Mouse (Mus musculus) ZHBTc4 (cell line): ENCODE data around the gene Psme2.

Experiments used
- DNase-seq: peaks from one replicate; pipeline ENCODE4 v3.0.0-alpha.2; 2011; ENCODE audit warnings: low read depth, low spot score

Psme2 gene

DNA sequence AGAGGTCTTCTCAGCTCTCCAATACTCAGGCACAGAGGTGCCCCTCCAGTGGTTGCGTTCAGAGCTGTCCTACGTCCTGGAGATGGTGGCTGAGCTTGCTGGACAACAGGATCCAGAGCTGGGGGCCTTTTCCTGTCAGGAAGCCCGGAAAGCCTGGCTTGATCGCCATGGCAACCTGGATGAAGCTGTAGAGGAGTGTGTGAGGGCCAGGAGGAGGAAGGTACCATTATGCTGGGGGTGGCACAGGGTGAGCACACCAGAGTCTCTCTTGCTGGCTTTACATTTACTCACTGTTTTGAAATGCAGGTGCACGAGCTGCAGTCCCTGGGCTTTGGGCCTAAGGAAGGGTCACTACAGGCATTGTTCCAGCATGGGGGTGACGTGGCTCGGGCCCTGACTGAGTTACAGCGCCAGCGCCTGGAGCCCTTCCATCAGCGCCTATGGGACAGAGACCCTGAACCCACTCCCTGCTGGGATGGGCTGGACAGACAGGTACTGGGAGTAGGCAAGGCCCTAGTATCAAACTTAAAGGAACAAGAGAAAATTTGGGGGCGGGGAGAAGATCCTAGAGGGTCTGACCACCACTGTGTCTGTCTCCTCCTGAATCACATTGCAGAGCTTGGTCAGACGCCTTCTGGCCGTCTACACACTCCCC lies 5.2 kb upstream of the Psme2 start:
- no peak for DNase-seq

GRCm38 (mm10) chr14:55592226-55592625 lies 1.3 kb upstream of the Psme2 start:
- no peak for DNase-seq

DNA sequence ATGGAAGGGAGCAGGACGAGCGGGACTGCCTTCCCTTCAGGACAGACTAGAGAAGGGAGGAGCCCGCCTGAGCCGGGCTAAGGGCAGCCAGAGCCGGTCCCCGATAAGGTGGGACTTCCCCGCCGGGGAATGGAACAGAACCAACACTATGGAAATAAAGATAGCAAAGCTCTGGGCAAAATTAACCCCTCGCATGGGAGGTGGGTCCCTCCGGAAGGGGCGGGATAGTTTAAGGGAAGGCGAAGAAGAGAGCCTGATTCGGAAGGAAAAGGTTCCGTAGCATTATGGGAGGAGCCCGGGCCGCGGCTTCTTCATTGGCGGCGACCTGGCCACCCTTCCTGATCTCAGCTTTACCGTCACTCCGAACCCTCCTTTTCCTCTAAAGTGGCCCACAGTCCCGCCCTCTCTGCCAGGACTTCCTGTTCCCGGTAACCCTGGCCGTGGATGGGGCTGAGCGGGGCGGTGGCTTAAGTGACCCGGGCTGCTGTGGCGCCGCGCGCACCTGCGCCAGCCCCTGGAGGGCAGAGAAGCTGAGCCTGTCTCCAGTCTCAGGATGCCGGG lies 498 bp upstream of the Psme2 start, which contains the start of gene Rnf31:
Gene Rnf31, plus strand, starts transcription at position 378 of the 561 bp plus-strand sequence.
- peak; percentile 98 for DNase-seq

GRCm38 (mm10) chr14:55589771-55590448 lies 1.0 kb downstream of the Psme2 start:
- no peak for DNase-seq

GRCm38 (mm10) chr14:55589271-55589670 lies 1.6 kb downstream of the Psme2 start:
- no peak for DNase-seq

DNA sequence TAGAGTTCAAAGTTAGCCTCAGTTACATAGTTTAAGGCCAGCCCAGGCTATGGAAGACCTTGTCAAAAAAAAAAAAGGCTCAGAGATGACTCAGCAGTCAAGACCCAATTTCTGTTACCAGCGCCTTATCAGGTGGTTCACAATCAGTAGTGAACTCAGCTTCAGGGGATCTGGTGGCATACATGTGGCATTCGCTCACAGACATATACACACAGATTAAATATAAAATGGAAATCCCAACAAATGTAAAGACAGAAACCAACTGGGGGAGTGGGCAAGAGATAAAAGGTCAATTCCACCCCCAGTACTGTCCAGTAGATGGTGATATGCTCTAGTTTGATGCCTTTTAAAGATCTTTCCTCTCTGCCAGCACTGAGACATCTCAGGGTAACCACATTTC lies 4.8 kb downstream of the Psme2 start:
- DNase-seq: no peak

DNA sequence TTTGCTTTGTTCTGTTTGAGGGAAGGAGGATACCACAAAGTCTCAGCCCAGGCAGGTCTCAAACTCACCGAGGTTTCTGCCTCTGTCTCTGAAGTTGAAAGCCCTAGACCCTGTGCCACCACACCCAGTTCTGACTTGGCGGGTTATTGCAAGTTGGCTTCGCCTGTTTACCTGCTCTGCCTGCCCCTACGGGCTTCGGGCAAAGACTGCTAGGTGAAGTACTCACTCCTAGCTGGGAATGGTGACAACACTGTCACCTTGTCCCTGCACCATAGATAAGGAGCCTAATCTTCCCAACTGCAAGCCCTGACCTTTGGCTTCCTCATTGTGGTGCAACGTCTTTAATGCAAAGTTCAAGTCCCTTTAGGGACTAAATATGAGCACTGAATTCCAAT lies 5.3 kb downstream of the Psme2 start:
- no peak for DNase-seq

DNA sequence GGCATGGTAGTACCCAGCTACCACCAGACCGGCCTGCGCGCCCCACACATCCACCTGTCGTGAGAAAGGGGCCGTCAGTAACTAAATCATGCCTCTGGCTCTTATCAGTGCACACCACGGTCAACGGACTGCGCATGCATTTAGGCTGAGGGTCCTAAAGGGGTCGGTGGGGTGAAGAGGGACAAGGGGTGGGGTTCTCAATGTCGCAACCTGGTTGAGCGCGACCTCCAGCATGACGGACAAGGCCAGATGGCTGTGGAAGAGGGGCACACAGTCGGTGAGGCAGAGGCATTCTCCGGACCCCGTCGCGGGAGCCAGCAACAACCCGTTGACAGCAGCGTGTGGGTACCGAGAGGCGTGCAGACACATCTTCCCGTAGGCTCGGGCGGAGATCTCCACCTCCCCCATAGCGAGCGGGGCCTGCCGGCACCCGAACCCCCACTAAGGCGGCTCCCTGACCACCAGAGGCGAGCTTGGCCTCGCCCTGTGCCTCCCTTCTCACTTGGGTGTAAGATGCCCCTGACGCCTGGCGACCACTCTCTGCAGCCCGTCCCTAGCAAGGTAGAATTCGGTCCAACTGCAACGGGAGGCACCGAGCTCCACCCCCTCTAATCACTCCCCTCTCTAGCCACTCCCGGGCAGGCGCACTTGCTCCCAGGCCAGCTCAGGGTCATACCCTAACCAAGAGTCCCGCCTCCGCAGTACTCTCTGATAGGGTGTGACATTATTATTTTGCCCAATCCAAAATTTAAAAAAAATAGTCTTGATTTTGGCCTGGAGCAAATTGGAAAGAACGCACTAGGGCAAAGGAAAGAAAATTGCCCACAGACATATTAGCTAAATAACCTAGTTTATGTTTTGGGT lies 6.0 kb downstream of the Psme2 start, which contains the start of gene Emc9:
Gene Emc9, minus strand, starts transcription at position 601 of the 864 bp plus-strand sequence.
- DNase-seq: peak; percentile 86

- DNase-seq: no peak
Measured at GRCm38 (mm10) chr14:55584303-55584701, 6.6 kb downstream of the Psme2 start.

GRCm38 (mm10) chr14:55581981-55582681 lies 8.8 kb downstream of the Psme2 start:
- peak; percentile 71 for DNase-seq

DNA sequence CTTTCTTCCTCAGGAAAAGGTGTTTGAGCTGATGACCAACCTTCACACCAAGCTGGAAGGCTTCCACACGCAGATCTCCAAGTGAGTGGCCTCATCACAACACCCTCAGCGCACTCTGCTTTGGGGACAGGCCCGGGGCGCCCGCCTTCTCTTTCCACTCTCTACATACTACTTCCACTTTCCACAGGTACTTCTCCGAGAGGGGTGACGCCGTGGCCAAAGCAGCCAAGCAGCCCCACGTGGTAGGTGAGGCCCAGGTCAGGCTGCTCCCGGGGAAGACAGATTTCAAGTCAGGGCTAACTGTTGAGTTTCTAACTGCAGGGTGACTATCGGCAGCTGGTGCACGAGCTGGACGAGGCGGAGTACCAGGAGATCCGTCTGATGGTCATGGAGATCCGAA lies 10.2 kb downstream of the Psme2 start:
- no peak for DNase-seq

- peak; percentile 44 for DNase-seq
Measured at GRCm38 (mm10) chr14:55579511-55580496, 11.1 kb downstream of the Psme2 start.

GRCm38 (mm10) chr14:55578668-55579269 lies 12.1 kb downstream of the Psme2 start:
- DNase-seq: peak; percentile 29

- DNase-seq: peak; percentile 87
Measured at GRCm38 (mm10) chr14:55577871-55578667, 12.8 kb downstream of the Psme2 start, which contains the start of gene Psme1. Gene Psme1 (plus strand): TSS chr14:55578123.

- DNase-seq: peak; percentile 34
Measured at GRCm38 (mm10) chr14:55576376-55576775, 14.5 kb downstream of the Psme2 start.

- no peak for DNase-seq
Measured at GRCm38 (mm10) chr14:55575711-55576110, 15.2 kb downstream of the Psme2 start.

DNA sequence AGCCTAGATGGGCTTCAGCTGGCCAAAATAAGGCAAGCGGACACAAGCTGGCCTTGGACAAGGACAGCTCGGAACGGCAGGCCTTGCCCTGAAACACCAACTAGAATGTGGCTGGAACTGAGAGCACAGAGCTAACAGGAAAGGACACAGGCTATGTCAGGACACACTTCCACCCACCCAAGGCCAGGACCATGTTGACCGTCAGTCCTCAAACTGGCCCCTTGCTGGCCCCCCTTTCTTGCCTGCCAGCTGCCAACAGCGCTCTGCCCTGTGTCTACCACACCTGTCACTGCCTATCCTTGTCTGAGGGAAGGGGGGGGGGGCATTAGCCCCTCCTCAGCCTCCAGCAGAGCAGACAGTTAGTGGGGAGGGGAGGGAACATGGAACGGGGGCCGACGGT lies 15.6 kb downstream of the Psme2 start, which contains the start of gene Fitm1:
Gene Fitm1, plus strand, starts transcription at position 316 of the 400 bp plus-strand sequence.
- no peak for DNase-seq

- DNase-seq: no peak
Measured at GRCm38 (mm10) chr14:55571760-55572159, 19.2 kb downstream of the Psme2 start.

DNA sequence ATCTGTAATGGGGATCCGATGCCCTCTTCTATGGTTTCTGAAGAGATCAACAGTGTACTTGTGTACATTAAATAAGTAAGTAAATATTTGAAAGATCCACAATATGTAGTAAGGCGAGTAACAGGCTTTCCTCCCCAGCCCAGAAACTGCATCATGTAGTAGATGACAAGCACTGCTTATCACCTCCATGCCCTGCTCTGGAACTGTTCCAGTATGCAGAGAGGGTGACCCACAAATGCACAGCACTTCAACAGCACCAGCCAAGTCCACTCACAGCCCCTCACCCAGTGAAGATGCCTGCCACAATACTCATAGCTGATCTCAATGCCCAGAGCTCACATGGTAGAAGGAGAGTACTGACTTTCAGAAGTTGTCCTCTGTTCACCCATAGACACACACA lies 20.3 kb downstream of the Psme2 start:
- no peak for DNase-seq
